Mouse (Mus musculus) megakaryocyte-erythroid progenitor cell, adult 5-6 weeks (primary cell): ENCODE results near the gene Gabbr2. TPM values are rescaled to one million over a fixed set of nuclear protein-coding genes. Genes with fewer than 3 reads are reported as not detected.

Experiments used
- ATAC-seq: replicated peaks from 2 replicates; pipeline ENCODE4 v1.8.0; 2016; ENCODE audit warnings: mild to moderate bottlenecking, inconsistent platforms; ENCODE audit not compliant: severe bottlenecking, poor library complexity, low FRiP score, low TSS enrichment
- total RNA-seq, 2 experiments: library from RNA; stranded (forward) in 1 of 2; stranded (reverse) in 1 of 2; fragments of 200-1000, 215-1000 nt in 1 of 2; fragments of >200 nt in 1 of 2; fragmentation: Nextera tagmentation in 1 of 2; gene quantifications; 2 replicates each; pipeline ENCODE4 v1.2.3; 2014 to 2017

Gabbr2 gene
- total RNA-seq, 2 experiments from 2014 or later = not detected

GRCm38 (mm10) chr4:46881271-46881670, 110.4 kb downstream of the Gabbr2 start:
- no peak for ATAC-seq

GRCm38 (mm10) chr4:46879943-46880342, 111.7 kb downstream of the Gabbr2 start:
- no peak for ATAC-seq

- ATAC-seq = no peak
Measured at GRCm38 (mm10) chr4:46872750-46873149, 118.9 kb downstream of the Gabbr2 start.

GRCm38 (mm10) chr4:46870157-46870556, 121.5 kb downstream of the Gabbr2 start:
- no peak for ATAC-seq

- no peak for ATAC-seq
Measured at GRCm38 (mm10) chr4:46869380-46869779, 122.3 kb downstream of the Gabbr2 start.

- ATAC-seq = no peak
Measured at GRCm38 (mm10) chr4:46868921-46869320, 122.8 kb downstream of the Gabbr2 start.

GRCm38 (mm10) chr4:46868181-46868580, 123.5 kb downstream of the Gabbr2 start:
- ATAC-seq = 0 out of 2 replicates have a peak, but pooled peaks have one; percentile 15

GRCm38 (mm10) chr4:46867779-46868178, 123.9 kb downstream of the Gabbr2 start:
- no peak for ATAC-seq

- no peak for ATAC-seq
Measured at GRCm38 (mm10) chr4:46866070-46866469, 125.6 kb downstream of the Gabbr2 start.

- no peak for ATAC-seq
Measured at GRCm38 (mm10) chr4:46863721-46864120, 128.0 kb downstream of the Gabbr2 start.

GRCm38 (mm10) chr4:46862677-46863076, 129.0 kb downstream of the Gabbr2 start:
- peak; percentile 70 for ATAC-seq

GRCm38 (mm10) chr4:46860586-46860985, 131.1 kb downstream of the Gabbr2 start:
- no peak for ATAC-seq

- peak; percentile 35; the same call in 1 of the 2 replicates for ATAC-seq
Measured at GRCm38 (mm10) chr4:46858899-46859298, 132.8 kb downstream of the Gabbr2 start.

- ATAC-seq = no peak
Measured at GRCm38 (mm10) chr4:46856145-46856544, 135.5 kb downstream of the Gabbr2 start.

GRCm38 (mm10) chr4:46854686-46855385, 136.8 kb downstream of the Gabbr2 start:
- ATAC-seq = no peak; the same call in 1 of the 2 replicates

- peak; percentile 95 for ATAC-seq
Measured at GRCm38 (mm10) chr4:46853852-46854460, 137.7 kb downstream of the Gabbr2 start.

- ATAC-seq = no peak
Measured at GRCm38 (mm10) chr4:46847745-46848144, 143.9 kb downstream of the Gabbr2 start.

GRCm38 (mm10) chr4:46846396-46846795, 145.3 kb downstream of the Gabbr2 start:
- no peak for ATAC-seq

- ATAC-seq = no peak
Measured at GRCm38 (mm10) chr4:46844982-46845643, 146.6 kb downstream of the Gabbr2 start.

GRCm38 (mm10) chr4:46844567-46844966, 147.1 kb downstream of the Gabbr2 start:
- no peak for ATAC-seq

- no peak for ATAC-seq
Measured at GRCm38 (mm10) chr4:46842596-46842995, 149.1 kb downstream of the Gabbr2 start.
